Mouse (Mus musculus): ENCODE data around the gene Nt5c1a. TPM values are rescaled to one million over a fixed set of nuclear protein-coding genes. Genes with fewer than 3 reads are reported as not detected.

Nt5c1a gene
- polyA plus RNA-seq, 1 experiment = not detected

DNA sequence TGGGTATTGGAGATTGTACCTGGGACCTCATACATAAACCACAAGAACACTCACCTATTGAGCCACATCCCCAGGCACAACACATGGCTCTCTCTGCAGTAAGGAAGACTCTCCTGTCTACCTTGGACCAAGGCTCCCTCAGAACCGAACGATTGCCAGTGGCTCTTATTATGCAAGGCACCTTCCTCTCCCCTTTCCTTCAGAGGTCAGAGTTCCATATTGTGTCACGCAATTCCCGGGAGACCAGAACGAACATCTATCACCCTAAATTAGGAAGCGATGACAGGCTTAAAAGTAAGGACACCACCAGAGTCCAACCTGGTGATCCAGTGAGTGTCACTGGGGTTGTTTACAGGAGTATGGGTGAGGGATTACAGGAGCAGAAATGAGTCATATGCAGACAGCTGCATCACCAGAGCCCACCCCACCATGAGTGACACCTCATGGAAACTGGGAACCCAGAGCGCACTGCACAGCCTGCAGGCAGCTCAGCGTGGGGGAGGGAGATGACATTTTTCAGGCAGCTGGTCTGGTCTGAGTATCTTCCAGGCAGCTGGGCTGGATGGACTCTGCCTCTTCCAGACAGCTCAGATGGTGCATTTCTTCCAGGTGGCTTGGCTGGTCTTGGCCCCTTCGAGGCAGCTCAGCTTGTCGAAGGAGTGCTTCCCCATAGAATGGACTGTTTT lies 24.6 kb downstream of the Nt5c1a start:
- TF ChIP-seq POLR2A (IDR thresholded peaks at IDR 0.05; ENCODE audit: low read depth, low read length) (no peak), CTCF (IDR thresholded peaks at IDR 0.05; ENCODE audit: extremely low read depth, insufficient read length, insufficient replicate concordance, low read depth, low read length) (no peak)
- H3K4me1 ChIP-seq (ENCODE audit: control insufficient read depth, insufficient read depth, insufficient read length, low read length) = no peaks in the 10 kb centered on the region; the same call in 1 of the 2 replicates
- 36% methylated on average over 10 of the region's 10 CpGs for WGBS
- H3K4me3 ChIP-seq (ENCODE audit: low read depth, low read length) = no peak overlapping the region
- no peaks in the 10 kb centered on the region for H3K27me3 ChIP-seq (ENCODE audit: control insufficient read depth, insufficient read depth, low read length)
- H3K27ac ChIP-seq (ENCODE audit: insufficient read depth, low read depth, low read length) = no peak overlapping the region
- H3K36me3 ChIP-seq (ENCODE audit: control insufficient read depth, insufficient read depth, low read length) = no peaks in the 10 kb centered on the region

DNA sequence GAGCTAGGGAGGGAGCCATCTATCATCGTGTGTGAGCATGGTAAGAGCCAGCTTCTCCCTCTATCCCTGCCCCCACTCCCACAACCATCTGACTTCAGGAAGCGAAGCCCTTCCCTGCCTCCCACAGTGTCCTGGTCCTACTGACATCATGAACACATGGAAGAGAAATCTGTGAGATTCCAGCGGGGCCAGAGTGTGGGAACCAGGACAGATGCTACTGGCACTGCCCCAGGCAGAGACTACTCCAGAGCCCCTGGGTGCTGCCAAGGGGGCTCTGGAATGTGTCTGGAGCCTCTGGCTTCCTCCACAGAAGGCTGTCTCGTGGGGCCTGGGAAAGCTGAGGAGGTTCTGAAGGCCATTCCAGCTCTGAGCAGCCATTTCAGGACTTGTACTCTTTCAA lies 26.4 kb downstream of the Nt5c1a start:
- no peaks in the 10 kb centered on the region; the same call in 1 of the 2 replicates for H3K4me1 ChIP-seq (ENCODE audit: control insufficient read depth, insufficient read depth, insufficient read length, low read length)
- H3K27me3 ChIP-seq (ENCODE audit: control insufficient read depth, insufficient read depth, low read length) = no peaks in the 10 kb centered on the region
- H3K27ac ChIP-seq (ENCODE audit: insufficient read depth, low read depth, low read length) = no peak overlapping the region
- H3K36me3 ChIP-seq (ENCODE audit: control insufficient read depth, insufficient read depth, low read length) = no peaks in the 10 kb centered on the region
- 76% methylated on average over 4 of the region's 4 CpGs for WGBS
- no peak overlapping the region for H3K4me3 ChIP-seq (ENCODE audit: low read depth, low read length)
- TF ChIP-seq POLR2A (IDR thresholded peaks at IDR 0.05; ENCODE audit: low read depth, low read length) (no peak), CTCF (IDR thresholded peaks at IDR 0.05; ENCODE audit: extremely low read depth, insufficient read length, insufficient replicate concordance, low read depth, low read length) (no peak)

DNA sequence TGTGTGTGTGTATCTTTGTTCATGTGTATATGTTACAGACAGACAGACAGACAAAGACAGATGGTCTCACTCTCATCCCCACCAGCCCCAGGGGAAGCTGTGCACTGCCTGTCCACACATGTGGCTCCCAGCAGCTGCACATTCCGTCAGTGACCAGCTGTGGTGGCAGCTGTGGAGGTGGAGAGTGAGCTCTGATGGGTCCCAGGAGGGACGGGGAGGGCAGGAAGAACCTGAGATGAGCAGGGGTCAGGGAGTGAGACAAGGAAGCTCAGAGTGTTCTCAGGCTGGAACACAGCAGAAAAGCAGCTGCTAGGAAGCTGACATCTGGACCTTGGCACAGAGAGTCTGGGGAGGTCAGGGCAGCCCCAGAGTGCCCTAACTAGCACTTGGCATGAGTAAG lies 27.0 kb downstream of the Nt5c1a start:
- Histone ChIP-seq H3K4me3 (ENCODE audit: low read depth, low read length) (no peak overlapping the region), H3K36me3 (ENCODE audit: control insufficient read depth, insufficient read depth, low read length) (no peaks in the 10 kb centered on the region), H3K27ac (ENCODE audit: insufficient read depth, low read depth, low read length) (no peak overlapping the region), H3K4me1 (ENCODE audit: control insufficient read depth, insufficient read depth, insufficient read length, low read length) (no peaks in the 10 kb centered on the region; the same call in 1 of the 2 replicates), H3K27me3 (ENCODE audit: control insufficient read depth, insufficient read depth, low read length) (peaks cover under 1% of the 10 kb centered on the region; the same call in 1 of the 2 replicates)
- 45% methylated on average over 2 of the region's 2 CpGs for WGBS
- TF ChIP-seq POLR2A (IDR thresholded peaks at IDR 0.05; ENCODE audit: low read depth, low read length) = no peak
- TF ChIP-seq CTCF (IDR thresholded peaks at IDR 0.05; ENCODE audit: extremely low read depth, insufficient read length, insufficient replicate concordance, low read depth, low read length) = no peak

DNA sequence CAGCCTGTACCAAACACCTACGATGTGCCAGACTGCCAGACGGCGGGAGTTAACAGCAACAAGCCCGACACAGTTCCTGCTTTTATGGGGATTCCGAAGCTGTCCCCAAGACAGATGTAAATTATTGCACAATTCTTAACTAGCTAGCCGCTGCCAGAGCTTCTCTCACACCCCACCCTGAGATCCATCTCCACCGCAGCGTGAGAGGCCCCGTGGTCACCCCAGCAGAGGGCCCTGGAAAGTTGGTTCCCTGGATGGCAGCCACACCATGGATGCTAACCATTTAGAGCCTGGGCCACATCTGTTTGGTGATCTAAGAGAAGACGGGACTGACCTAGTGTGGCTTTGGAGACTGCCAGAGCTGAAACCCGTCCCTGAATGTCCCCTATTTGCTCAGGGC lies 27.9 kb downstream of the Nt5c1a start:
- 39% methylated on average over 11 of the region's 11 CpGs for WGBS
- no peak for TF ChIP-seq CTCF (IDR thresholded peaks at IDR 0.05; ENCODE audit: extremely low read depth, insufficient read length, insufficient replicate concordance, low read depth, low read length)
- TF ChIP-seq POLR2A (IDR thresholded peaks at IDR 0.05; ENCODE audit: low read depth, low read length) = no peak
- Histone ChIP-seq H3K4me3 (ENCODE audit: low read depth, low read length) (no peak overlapping the region), H3K36me3 (ENCODE audit: control insufficient read depth, insufficient read depth, low read length) (no peaks in the 10 kb centered on the region), H3K4me1 (ENCODE audit: control insufficient read depth, insufficient read depth, insufficient read length, low read length) (no peaks in the 10 kb centered on the region; the same call in 1 of the 2 replicates), H3K27ac (ENCODE audit: insufficient read depth, low read depth, low read length) (no peak overlapping the region), H3K27me3 (ENCODE audit: control insufficient read depth, insufficient read depth, low read length) (peaks cover 8% of the 10 kb centered on the region; the same call in 1 of the 2 replicates)

DNA sequence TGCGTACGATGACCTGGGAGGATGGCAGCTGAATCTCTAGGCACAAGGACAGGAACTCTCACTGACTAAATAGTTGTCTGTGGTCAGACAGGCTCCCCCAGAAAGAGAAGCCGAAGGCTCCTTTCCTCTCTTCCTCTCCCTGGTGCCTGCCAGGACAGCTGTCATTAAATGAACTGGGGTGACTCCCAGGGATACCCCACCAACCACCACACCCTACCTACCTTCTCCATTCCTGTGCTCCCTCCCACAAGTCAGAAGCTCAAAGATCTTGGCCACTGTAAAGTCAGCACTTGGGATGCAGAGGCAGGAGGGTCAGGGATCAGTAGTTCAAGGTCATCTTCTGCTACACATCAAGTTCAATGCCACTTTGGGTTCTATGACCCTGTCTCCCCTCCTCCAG lies 31.5 kb downstream of the Nt5c1a start:
- no peak for TF ChIP-seq POLR2A (IDR thresholded peaks at IDR 0.05; ENCODE audit: low read depth, low read length)
- no peak for TF ChIP-seq CTCF (IDR thresholded peaks at IDR 0.05; ENCODE audit: extremely low read depth, insufficient read length, insufficient replicate concordance, low read depth, low read length)
- H3K4me1 ChIP-seq (ENCODE audit: control insufficient read depth, insufficient read depth, insufficient read length, low read length) = no peaks in the 10 kb centered on the region; the same call in 1 of the 2 replicates
- peaks cover 8% of the 10 kb centered on the region for H3K27me3 ChIP-seq (ENCODE audit: control insufficient read depth, insufficient read depth, low read length)
- no peaks in the 10 kb centered on the region for H3K36me3 ChIP-seq (ENCODE audit: control insufficient read depth, insufficient read depth, low read length)
- WGBS = 62% methylated on average over 3 of the region's 3 CpGs
- no peak overlapping the region for H3K4me3 ChIP-seq (ENCODE audit: low read depth, low read length)
- H3K27ac ChIP-seq (ENCODE audit: insufficient read depth, low read depth, low read length) = no peak overlapping the region

DNA sequence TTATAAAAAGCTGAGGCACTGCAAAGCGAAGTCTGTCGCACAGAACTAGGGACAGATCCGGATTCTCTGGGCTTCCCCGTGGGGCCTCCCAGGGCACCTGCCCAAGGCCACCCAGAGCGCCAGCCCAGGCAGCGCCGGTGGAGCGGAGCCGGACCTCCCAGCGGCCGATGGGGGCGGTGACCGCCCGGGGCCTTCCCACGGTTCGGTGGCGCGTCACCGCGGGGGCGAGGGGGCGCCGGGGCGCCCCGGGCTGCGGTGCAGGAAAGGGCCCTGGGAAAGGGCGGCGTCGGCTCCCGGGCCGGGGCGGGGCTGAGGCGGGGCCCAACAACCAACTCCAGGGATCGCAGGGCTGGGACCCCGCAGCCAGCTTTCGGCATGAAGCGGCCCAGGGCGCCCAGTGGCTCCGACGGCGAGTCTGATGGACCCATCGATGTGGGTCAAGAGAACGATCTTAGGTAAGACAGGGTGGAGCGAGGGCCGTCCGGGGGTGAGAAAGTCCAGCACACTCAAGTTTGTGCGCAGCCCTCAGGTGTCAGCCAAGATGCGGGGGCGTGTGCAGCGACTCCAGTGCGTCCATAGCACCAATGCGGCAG lies 32.3 kb downstream of the Nt5c1a start, which contains the start of gene Heyl:
Gene Heyl (plus strand): TSS at position 65 of the 593 bp plus-strand sequence.
- Histone ChIP-seq H3K4me1 (ENCODE audit: control insufficient read depth, insufficient read depth, insufficient read length, low read length) (no peaks in the 10 kb centered on the region), H3K36me3 (ENCODE audit: control insufficient read depth, insufficient read depth, low read length) (no peaks in the 10 kb centered on the region), H3K27ac (ENCODE audit: insufficient read depth, low read depth, low read length) (no peak within 1 kb of the TSS), H3K4me3 (ENCODE audit: low read depth, low read length) (peak within 1 kb of the TSS; percentile 52), H3K27me3 (ENCODE audit: control insufficient read depth, insufficient read depth, low read length) (peaks cover 8% of the 10 kb centered on the region)
- TF ChIP-seq POLR2A (IDR thresholded peaks at IDR 0.05; ENCODE audit: low read depth, low read length) = no peak
- no peak for TF ChIP-seq CTCF (IDR thresholded peaks at IDR 0.05; ENCODE audit: extremely low read depth, insufficient read length, insufficient replicate concordance, low read depth, low read length)
- 3% methylated on average over 52 of the region's 52 CpGs for WGBS

DNA sequence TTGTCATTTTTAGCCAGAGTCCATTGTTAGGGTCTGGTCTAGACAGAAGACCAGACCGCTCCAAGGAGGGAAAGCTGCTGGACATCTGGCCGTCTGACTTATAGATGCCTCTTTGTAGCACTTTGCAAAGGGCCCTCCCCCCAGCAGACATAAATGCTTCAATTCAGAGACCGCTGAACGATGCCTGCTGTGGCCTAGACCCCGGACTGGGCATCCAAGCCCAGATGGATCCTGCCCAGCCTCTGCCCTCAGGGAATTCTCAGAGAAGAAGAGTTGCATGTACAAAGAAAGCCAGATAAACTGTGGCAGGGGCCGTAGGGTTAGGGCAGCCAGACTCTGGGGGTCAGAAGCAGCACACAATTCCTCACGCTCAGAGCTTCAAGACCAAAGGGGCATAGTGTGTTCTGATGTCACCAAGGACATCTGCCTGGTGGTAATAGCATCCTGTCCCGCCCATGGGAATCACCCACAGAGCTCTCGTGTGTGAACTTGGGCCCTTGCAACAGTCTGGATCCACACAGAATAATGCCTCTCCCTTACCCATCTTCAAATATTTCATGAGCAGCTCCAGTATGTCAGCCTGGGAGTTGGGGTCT lies 34.6 kb downstream of the Nt5c1a start:
- Histone ChIP-seq H3K4me1 (ENCODE audit: control insufficient read depth, insufficient read depth, insufficient read length, low read length) (peaks cover 6% of the 10 kb centered on the region; the same call in 1 of the 2 replicates), H3K36me3 (ENCODE audit: control insufficient read depth, insufficient read depth, low read length) (no peaks in the 10 kb centered on the region), H3K4me3 (ENCODE audit: low read depth, low read length) (0 out of 2 replicates have a peak overlapping the region, but pooled peaks have one; percentile 1), H3K27me3 (ENCODE audit: control insufficient read depth, insufficient read depth, low read length) (peaks cover 14% of the 10 kb centered on the region), H3K27ac (ENCODE audit: insufficient read depth, low read depth, low read length) (peak overlapping the region; percentile 29; the same call in 1 of the 2 replicates)
- TF ChIP-seq POLR2A (IDR thresholded peaks at IDR 0.05; ENCODE audit: low read depth, low read length) = no peak
- no peak for TF ChIP-seq CTCF (IDR thresholded peaks at IDR 0.05; ENCODE audit: extremely low read depth, insufficient read length, insufficient replicate concordance, low read depth, low read length)
- WGBS = 83% methylated on average over 9 of the region's 9 CpGs

Data from small intestine, adult 2 months (tissue).